Mouse (Mus musculus) midbrain, postnatal 0 days (tissue): ENCODE results near the gene Pold1. TPM values are rescaled to one million over a fixed set of nuclear protein-coding genes. Genes with fewer than 3 reads are reported as not detected.
A peak's percentile ranks its signal among the peaks of the same experiment; 100 is the strongest.

Experiments
- ATAC-seq: fragments of 200-750 bp; cut with Nextera tagmentation; 2 replicates; pipeline ENCODE4 v1.8.0; 2017; ENCODE audit warnings: moderate number of reproducible peaks, mild to moderate bottlenecking, moderate TSS enrichment, moderate library complexity; ENCODE audit not compliant: low FRiP score
- DNase-seq: peaks from one replicate; pipeline ENCODE4 v3.0.0-alpha.2; 2015; ENCODE audit warnings: low spot score
- H3K27ac ChIP-seq: fragments of 300-500 bp; sonication (generic); 2 replicates; pipeline ENCODE4 v1.5.1; 2014; ENCODE audit warnings: low read depth, mild to moderate bottlenecking, low read length, mixed read lengths
- H3K27me3 ChIP-seq: fragments of 300-500 bp; sonication (generic); 2 replicates; pipeline ENCODE4 v1.6.1; 2014; ENCODE audit warnings: low read length, control low read depth, mixed read lengths; ENCODE audit not compliant: insufficient read depth
- H3K36me3 ChIP-seq: fragments of 300-500 bp; sonication (generic); 2 replicates; pipeline ENCODE4 v1.6.1; 2014; ENCODE audit warnings: low read length, control low read depth, mixed read lengths; ENCODE audit not compliant: insufficient read depth
- H3K4me1 ChIP-seq: fragments of 300-500 bp; sonication (generic); 2 replicates; pipeline ENCODE4 v1.6.1; 2014; ENCODE audit warnings: mild to moderate bottlenecking, control low read depth, antibody characterized with exemption, low read length, mixed read lengths; ENCODE audit not compliant: insufficient read depth
- H3K4me2 ChIP-seq: fragments of 300-500 bp; sonication (generic); 2 replicates; pipeline ENCODE4 v1.6.1; 2014; ENCODE audit warnings: low read depth, mild to moderate bottlenecking, low read length, mixed read lengths; ENCODE audit not compliant: poor library complexity, severe bottlenecking
- H3K4me3 ChIP-seq: fragments of 300-500 bp; sonication (generic); 2 replicates; pipeline ENCODE4 v1.5.1; 2014; ENCODE audit warnings: low read depth, mild to moderate bottlenecking, low read length, moderate library complexity
- H3K9ac ChIP-seq: fragments of 300-500 bp; sonication (generic); replicated peaks from 2 replicates; pipeline ENCODE4 v1.6.1; 2014; ENCODE audit warnings: mild to moderate bottlenecking, low read length, moderate library complexity, mixed read lengths; ENCODE audit not compliant: poor library complexity, severe bottlenecking
- H3K9me3 ChIP-seq: fragments of 300-500 bp; sonication (generic); 2 replicates; pipeline ENCODE4 v1.6.1; 2016; ENCODE audit warnings: low read length, control low read depth
- CTCF ChIP-seq: IDR thresholded peaks from 2 replicates; pipeline ENCODE4 v1.5.1; 2016; ENCODE audit warnings: antibody characterized with exemption, mild to moderate bottlenecking
- WGBS: fragments of 180-500 bp; shearing (Covaris S2); extraction: QIAGEN DNeasy Blood & Tissue Kit; methylation state at CpG from one replicate; pipeline ENCODE4 v1.1.7; 2014; 5-methylcytosine and 5-hydroxymethylcytosine counted together
- polyA plus RNA-seq: library from polyadenylated mRNA; unstranded; fragments of >200 nt; fragmentation: Nextera tagmentation; extraction: Ambion mirVana; gene quantifications from 2 replicates; pipeline ENCODE4 v1.2.1, GENCODE M21; 2015
- total RNA-seq: library from RNA; depleted of rRNA; stranded (reverse); fragments of >200 nt; gene quantifications from 2 replicates; pipeline ENCODE4 v1.2.3, GENCODE M21; 2014

Gene Pold1
- total and polyA plus RNA-seq, 2 experiments from 2014 or later, result 9.6 to 17.5 TPM

DNA sequence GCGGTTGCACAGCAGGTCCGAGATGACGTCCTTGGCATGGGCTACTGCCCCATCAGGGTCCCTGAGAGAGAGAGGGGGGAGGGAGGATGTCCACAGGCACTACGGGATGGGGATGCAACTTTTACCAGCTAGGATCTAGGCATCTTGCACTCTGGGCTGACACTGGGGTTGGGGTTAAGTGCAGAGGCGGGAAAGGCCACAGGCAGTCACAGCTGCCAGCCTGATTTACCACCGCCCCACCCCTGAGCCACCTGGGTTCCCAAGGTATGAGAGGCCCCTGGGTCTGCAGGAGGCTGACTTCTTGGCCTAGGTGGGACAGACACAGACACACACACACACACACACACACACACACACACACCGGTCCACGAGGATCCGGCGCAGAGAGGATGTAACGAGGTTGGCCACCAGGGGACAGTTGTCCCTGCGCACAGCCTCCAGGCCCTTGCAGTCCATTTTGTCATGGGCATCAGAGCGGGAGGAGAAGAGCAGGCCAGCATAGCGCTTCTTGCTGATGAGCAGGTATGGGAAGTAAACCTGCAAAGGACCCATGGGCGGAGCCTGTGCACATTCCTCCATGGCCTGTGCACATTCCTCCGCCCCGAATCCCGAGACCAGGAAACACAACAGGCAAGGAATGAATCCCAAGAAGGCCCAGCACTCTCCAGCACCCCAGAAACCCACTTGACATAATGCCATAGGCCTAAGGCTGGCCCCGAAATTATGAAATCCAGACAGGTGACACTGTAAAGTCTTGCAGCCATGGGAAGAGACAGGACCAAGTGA lies 13.8 kb downstream of the Pold1 start:
- no peaks in the 10 kb centered on the region for H3K27me3 ChIP-seq
- no peaks in the 10 kb centered on the region for H3K9me3 ChIP-seq
- no peak for ATAC-seq
- no peak overlapping the region for H3K4me3 ChIP-seq
- no peaks in the 10 kb centered on the region for H3K4me1 ChIP-seq
- peaks cover 4% of the 10 kb centered on the region; the same call in 1 of the 2 replicates for H3K36me3 ChIP-seq
- H3K4me2 ChIP-seq, result no peak overlapping the region
- 92% methylated on average over 19 of the region's 19 CpGs for WGBS
- H3K9ac ChIP-seq, result no peak overlapping the region
- no peak overlapping the region for H3K27ac ChIP-seq
- peak; percentile 22; the same call in 1 of the 2 replicates for TF ChIP-seq CTCF
- no peak for DNase-seq

DNA sequence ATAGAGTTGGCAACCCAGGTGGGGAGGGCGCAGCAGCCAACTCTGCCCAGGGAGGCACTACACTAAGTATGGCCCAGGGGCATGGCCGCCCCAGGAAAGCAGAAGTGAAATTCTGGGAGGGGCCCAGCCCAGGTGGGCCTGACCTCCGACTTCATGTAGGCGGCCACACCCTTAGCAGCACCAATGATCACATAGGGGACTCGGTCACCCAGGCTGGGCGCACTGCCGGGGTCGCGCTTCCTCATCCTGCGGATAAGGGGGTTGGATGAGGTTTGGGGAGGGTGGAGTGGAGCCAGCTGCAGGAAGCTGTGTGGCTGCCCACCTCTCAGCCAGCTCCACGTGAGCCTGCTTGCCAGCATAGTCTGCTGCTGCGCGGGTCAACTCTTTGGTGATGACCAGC lies 14.4 kb downstream of the Pold1 start:
- Histone ChIP-seq H3K4me2 (no peak overlapping the region), H3K27me3 (no peaks in the 10 kb centered on the region), H3K27ac (no peak overlapping the region), H3K9ac (no peak overlapping the region), H3K4me1 (no peaks in the 10 kb centered on the region), H3K36me3 (peaks cover 1% of the 10 kb centered on the region; the same call in 1 of the 2 replicates), H3K4me3 (no peak overlapping the region), H3K9me3 (no peaks in the 10 kb centered on the region)
- 90% methylated on average over 13 of the region's 13 CpGs for WGBS
- no peak for TF ChIP-seq CTCF
- ATAC-seq (no peak), DNase-seq (no peak)

DNA sequence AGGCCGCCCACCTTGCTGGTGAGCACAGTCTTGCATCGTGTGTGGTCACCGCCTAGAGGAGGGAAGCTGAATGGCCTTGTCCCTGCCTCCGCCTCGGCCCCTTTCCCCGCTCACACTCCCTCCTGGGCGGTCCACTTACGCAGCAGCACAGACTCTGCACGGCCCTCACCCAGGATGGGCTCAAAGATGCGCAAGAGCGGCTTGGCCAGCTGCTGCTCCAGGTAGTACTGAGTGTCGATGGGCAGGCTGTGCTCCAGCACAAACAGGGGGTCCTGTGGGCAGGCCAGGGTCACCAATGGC lies 15.0 kb downstream of the Pold1 start:
- H3K4me1 ChIP-seq, result no peaks in the 10 kb centered on the region

DNA sequence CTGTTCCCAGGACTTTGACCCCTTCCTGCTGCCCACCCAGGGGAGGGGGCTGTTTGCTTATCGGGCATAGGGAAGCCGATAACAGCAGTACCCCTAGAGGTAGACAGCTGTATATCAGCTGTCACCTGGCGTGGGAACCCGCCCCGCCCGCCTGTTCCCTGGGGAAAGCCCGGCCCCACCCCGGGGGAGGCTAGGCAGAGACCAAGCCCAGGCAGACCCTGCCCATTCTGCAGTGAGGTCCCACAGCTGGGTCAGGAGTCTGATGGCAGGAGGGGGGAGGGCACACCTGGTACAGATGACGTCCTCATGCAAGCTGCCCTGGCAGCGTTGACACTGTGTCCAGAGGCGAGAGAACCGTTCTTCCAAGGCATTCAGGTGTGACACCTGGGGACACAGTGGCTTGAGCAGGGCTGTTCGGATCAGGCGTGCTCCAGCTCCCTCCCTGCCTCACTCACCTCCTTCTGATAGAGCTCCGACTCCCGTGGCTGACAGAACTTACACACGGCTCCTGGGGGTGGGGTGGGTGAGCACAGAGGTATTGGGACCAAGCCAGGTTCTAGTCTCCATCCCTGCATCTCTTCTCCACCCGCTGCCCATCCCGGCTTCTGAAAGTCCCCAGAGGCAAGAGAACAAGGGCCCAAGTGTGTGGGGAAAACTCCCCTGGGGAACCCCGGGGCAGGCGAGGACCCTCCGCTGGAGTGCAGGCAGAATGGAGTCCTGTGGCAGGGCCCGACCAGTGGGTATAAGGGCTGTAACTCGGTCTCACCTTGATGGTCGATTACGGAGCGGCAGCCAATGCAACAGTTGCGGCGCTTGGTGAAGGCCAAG lies 15.5 kb downstream of the Pold1 start:
- 91% methylated on average over 29 of the region's 29 CpGs for WGBS
- Histone ChIP-seq H3K9me3 (no peaks in the 10 kb centered on the region), H3K36me3 (no peaks in the 10 kb centered on the region; the same call in 1 of the 2 replicates), H3K4me1 (no peaks in the 10 kb centered on the region), H3K9ac (no peak overlapping the region), H3K4me2 (no peak overlapping the region), H3K4me3 (no peak overlapping the region), H3K27me3 (no peaks in the 10 kb centered on the region), H3K27ac (no peak overlapping the region)
- no peak for DNase-seq
- ATAC-seq, result no peak
- TF ChIP-seq CTCF, result no peak

More for the DNA sequence above, 15.0 kb downstream of the Pold1 start:
- Histone ChIP-seq H3K36me3 (no peaks in the 10 kb centered on the region; the same call in 1 of the 2 replicates), H3K4me3 (no peak overlapping the region), H3K27me3 (no peaks in the 10 kb centered on the region), H3K4me2 (no peak overlapping the region), H3K9ac (no peak overlapping the region), H3K27ac (no peak overlapping the region), H3K9me3 (no peaks in the 10 kb centered on the region)
- WGBS, result 74% methylated on average over 12 of the region's 12 CpGs
- no peak for TF ChIP-seq CTCF
- DNase-seq (no peak), ATAC-seq (no peak)

DNA sequence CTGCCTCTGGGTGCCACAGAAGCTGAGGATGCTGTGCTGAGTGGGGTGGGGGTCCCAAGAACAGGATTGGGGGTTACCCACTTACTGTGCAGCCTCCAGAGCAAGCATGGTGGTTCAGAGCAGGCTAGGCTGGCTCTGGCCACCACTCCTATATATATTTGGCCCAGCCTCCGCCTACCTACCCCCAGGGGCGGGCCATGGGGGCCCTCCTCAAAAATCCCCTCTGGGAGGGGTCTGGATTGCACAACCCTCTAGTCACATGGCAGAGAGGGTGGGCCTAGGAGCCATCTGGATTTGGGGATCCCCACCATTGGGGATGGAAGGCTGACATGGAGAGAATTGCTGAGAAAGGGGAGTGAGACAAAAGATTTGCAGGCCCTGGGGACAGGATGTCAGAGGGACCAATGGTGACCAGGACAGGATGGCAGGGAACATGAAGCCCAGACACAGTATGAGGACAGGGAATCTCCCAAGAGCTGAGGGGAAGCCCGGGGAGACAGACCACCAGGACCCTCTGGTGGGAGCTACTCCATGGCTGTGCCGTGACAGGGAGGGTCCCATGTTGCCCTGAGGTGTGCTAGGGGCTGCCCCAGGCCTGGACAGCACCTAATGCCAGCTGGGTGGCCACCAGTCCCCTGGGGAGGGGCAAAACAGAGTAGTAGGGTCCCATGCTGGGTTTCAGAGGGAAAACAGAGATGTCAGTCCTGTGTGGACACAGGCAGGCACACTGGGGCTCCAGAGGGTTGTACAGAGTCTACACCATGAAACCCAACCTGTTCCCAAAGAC lies 16.5 kb downstream of the Pold1 start, which contains the start of gene Spib:
Gene Spib (minus strand): TSS at position 126 of the 787 bp plus-strand sequence.
- TF ChIP-seq CTCF, result no peak
- DNase-seq, result no peak
- ATAC-seq, result no peak
- 83% methylated on average over 4 of the region's 4 CpGs for WGBS
- Histone ChIP-seq H3K4me3 (no peak within 1 kb of the TSS), H3K9me3 (no peaks in the 10 kb centered on the region), H3K27ac (no peak within 1 kb of the TSS), H3K27me3 (no peaks in the 10 kb centered on the region), H3K4me1 (no peaks in the 10 kb centered on the region), H3K9ac (no peak within 1 kb of the TSS), H3K4me2 (no peak within 1 kb of the TSS), H3K36me3 (no peaks in the 10 kb centered on the region; the same call in 1 of the 2 replicates)
